ENCODE assay signal across 12 mouse cellular contexts in the genomic region with DNA sequence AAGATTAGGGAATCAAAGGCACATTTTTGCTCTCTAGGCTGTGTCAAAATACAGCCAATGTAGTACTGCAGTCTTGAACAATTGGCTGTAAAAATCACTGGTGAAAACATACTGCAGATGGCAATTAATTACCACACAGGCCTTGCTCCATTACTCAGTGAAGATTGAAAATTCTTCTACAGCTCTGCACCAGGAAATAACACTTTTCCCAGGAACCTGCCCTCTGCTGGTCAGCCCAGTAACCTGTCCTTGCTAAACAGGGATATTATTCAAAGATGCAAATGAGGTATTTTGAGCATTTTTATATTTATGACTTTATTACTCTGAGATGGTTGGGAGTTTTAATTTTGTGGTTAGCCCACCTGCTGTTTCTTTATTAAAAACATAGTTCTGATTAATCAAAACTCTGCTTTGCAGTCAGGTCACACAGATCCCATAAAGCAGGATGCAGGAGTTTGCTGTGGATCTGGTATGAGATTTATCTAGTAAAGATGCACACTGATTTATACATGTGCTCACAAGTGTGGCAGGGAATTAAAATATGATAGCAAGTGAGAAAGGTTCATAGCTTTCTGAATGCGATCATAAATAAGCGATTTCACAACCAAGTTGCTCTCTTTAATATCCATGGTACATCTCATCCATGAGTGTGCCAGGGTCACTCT.
DNase-seq lines count a peak whose midpoint lies in the region; ATAC-seq lines count a peak whose summit lies in the region.
"Had no signal": no experiment of that assay in that cellular context is flagged by ENCODE, and none has a peak within 500 bp of the region (broad histone marks: within the 10 kb centered on the region; RNA-seq: fewer than 3 reads in every experiment).

No protein-coding gene starts in this region.

- no peak overlapping the region for H3K27ac ChIP-seq in forebrain, embryonic 14.5 days (ENCODE audit: low read depth, low read length)
- H3K27ac ChIP-seq in kidney, embryonic 16.5 days (ENCODE audit: low read length) = no peak overlapping the region

- H3K9ac ChIP-seq in forebrain, embryonic 14.5 days (ENCODE audit: low read length) = no peak overlapping the region
- H3K9ac ChIP-seq in kidney, embryonic 16.5 days (replicated peaks; ENCODE audit: low read length) = no peak overlapping the region

- ATAC-seq in forebrain, embryonic 14.5 days = no peak
- no peak for ATAC-seq in kidney, embryonic 16.5 days (ENCODE audit: low FRiP score, low TSS enrichment)

- no peaks in the 10 kb centered on the region for H3K4me1 ChIP-seq in forebrain, embryonic 14.5 days (ENCODE audit: control insufficient read depth, insufficient read depth, low read length)
- H3K4me1 ChIP-seq in kidney, embryonic 16.5 days (ENCODE audit: insufficient read depth, low read length) = no peaks in the 10 kb centered on the region

- no peaks in the 10 kb centered on the region for H3K9me3 ChIP-seq in forebrain, embryonic 14.5 days (replicated peaks; ENCODE audit: control insufficient read depth, low read length)
- H3K9me3 ChIP-seq in kidney, embryonic 16.5 days (ENCODE audit: low read length) = no peaks in the 10 kb centered on the region

- WGBS in forebrain, embryonic 14.5 days = 97% methylated on average over 2 of the region's 2 CpGs
- WGBS in kidney, embryonic 16.5 days = 90% methylated on average over 2 of the region's 2 CpGs

- peak; percentile 27 for DNase-seq in kidney, postnatal 4 days
- no peak for DNase-seq in kidney, adult 8-10 months
- DNase-seq in 3T3-L1 (ENCODE audit: low read depth, low spot score) (peak; percentile 2), 416B (ENCODE audit: low read depth) (peak; percentile 1)
- peak; percentile 33 for DNase-seq in forebrain, embryonic 14.5 days (ENCODE audit: low spot score)
- DNase-seq in ovary, postnatal 14 days (ENCODE audit: low spot score) = no peak
- no peak for DNase-seq in lung, postnatal 4 days
- DNase-seq: cerebellum, adult 11 months; kidney, adult 11 months; lung, postnatal 36 days had no signal

- H3K4me3 ChIP-seq in forebrain, embryonic 14.5 days (ENCODE audit: low read depth, low read length) = no peak overlapping the region
- no peak overlapping the region for H3K4me3 ChIP-seq in kidney, embryonic 16.5 days (ENCODE audit: low read length)
- H3K4me3 ChIP-seq: erythroblast, embryonic 14.5 days had no signal

- H3K36me3 ChIP-seq in forebrain, embryonic 14.5 days (ENCODE audit: control insufficient read depth, insufficient read depth, low read length) = no peaks in the 10 kb centered on the region
- no peaks in the 10 kb centered on the region for H3K36me3 ChIP-seq in kidney, embryonic 16.5 days (ENCODE audit: insufficient read depth, low read length)

- no peak overlapping the region for H3K4me2 ChIP-seq in forebrain, embryonic 14.5 days (ENCODE audit: low read length)
- no peak overlapping the region for H3K4me2 ChIP-seq in kidney, embryonic 16.5 days (replicated peaks; ENCODE audit: low read depth, low read length)

- H3K27me3 ChIP-seq in forebrain, embryonic 14.5 days (replicated peaks; ENCODE audit: control insufficient read depth, insufficient read depth, low read length) = no peaks in the 10 kb centered on the region
- no peaks in the 10 kb centered on the region for H3K27me3 ChIP-seq in kidney, embryonic 16.5 days (ENCODE audit: insufficient read depth, low read length)

Comparison
In these comparisons a context has a peak if more than half of its experiments do, and no peak if none do; other contexts are left out.
1. DNase-seq: peak in kidney, postnatal 4 days (2 of 2), 3T3-L1 (single experiment), 416B (single experiment) and forebrain, embryonic 14.5 days (single experiment); none in kidney, adult 8-10 months (0 of 2), ovary, postnatal 14 days (single experiment) and lung, postnatal 4 days (0 of 2).